Mouse (Mus musculus) lung, adult 2 months (tissue): ENCODE results near the gene Aoc1.
A peak's percentile ranks its signal among the peaks of the same experiment; 100 is the strongest.

Source experiments
- CTCF ChIP-seq: fragments of 200-500 bp; IDR thresholded peaks from 2 replicates; pipeline ENCODE4 v1.5.1; 2011; ENCODE audit warnings: mild to moderate bottlenecking, low read length, control low read depth; ENCODE audit not compliant: insufficient read depth
- POLR2A ChIP-seq: fragments of 200-500 bp; IDR thresholded peaks from 2 replicates; pipeline ENCODE4 v1.6.1; 2011; ENCODE audit warnings: low read depth, mild to moderate bottlenecking, control low read depth, low read length, borderline replicate concordance; ENCODE audit errors: extremely low read depth

DNA sequence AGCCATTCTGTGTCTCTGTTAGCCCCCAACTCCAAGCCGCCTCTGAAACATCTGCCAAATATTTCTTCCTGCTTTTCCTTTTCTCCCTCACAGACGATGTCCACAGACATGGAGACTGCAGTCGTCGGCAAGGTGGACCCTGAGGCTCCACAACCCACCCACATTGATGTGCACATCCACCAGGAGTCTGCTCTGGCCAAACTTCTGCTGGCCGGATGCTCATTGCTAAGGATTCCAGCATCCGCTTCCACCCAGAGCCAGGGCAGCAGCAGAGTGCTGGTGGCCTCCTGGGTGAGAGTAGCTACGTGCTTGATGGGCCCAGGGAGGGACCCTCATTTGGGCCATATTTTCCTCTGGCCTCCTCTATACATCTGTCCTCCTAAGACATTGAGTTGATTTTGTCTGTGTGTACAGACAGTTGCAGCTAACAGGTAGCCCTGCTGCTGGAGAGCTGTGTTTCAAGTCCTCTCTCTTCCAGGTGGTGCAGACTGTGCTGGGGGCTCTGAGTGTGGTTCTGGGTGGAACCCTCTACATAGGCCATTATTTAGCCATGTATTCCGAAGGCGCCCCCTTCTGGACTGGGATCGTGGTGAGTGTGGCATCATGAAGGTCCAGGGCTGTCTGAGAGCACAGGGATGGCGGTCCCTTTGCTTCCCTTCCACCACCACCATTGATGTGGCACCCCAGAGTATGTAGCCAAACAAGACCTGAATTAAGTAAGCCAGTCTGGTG is 30.4 kb upstream of the Aoc1 start:
- TF ChIP-seq POLR2A = no peak
- peak; percentile 39; the same call in 1 of the 2 replicates for TF ChIP-seq CTCF
